Mouse (Mus musculus) forebrain, embryonic 12.5 days (tissue): ENCODE measurements around the gene Zfp324. TPM values are rescaled to one million over a fixed set of nuclear protein-coding genes. Genes with fewer than 3 reads are reported as not detected.

Experiments
- ATAC-seq: fragments of 200-750 bp; cut with Nextera tagmentation; 2 replicates; pipeline ENCODE4 v1.8.0; 2017; ENCODE audit warnings: moderate TSS enrichment; ENCODE audit not compliant: low FRiP score
- H3K27ac ChIP-seq: fragments of 300-500 bp; sonication (generic); 2 replicates; pipeline ENCODE4 v1.5.1; 2016; ENCODE audit warnings: mild to moderate bottlenecking
- H3K27me3 ChIP-seq: fragments of 300-500 bp; sonication (generic); 2 replicates; pipeline ENCODE4 v1.6.1; 2016; ENCODE audit warnings: mild to moderate bottlenecking
- H3K36me3 ChIP-seq: fragments of 300-500 bp; sonication (generic); replicated peaks from 2 replicates; pipeline ENCODE4 v1.6.1; 2016; ENCODE audit warnings: mild to moderate bottlenecking
- H3K4me1 ChIP-seq: fragments of 300-500 bp; sonication (generic); 2 replicates; pipeline ENCODE4 v1.6.1; 2016
- H3K4me2 ChIP-seq: fragments of 300-500 bp; sonication (generic); 2 replicates; pipeline ENCODE4 v1.6.1; 2016; ENCODE audit warnings: mild to moderate bottlenecking, moderate library complexity
- H3K4me3 ChIP-seq: fragments of 300-500 bp; sonication (generic); replicated peaks from 2 replicates; pipeline ENCODE4 v1.5.1; 2016; ENCODE audit warnings: mild to moderate bottlenecking
- H3K9ac ChIP-seq: fragments of 300-500 bp; sonication (generic); 2 replicates; pipeline ENCODE4 v1.6.1; 2016; ENCODE audit warnings: mild to moderate bottlenecking
- H3K9me3 ChIP-seq: fragments of 300-500 bp; sonication (generic); 2 replicates; pipeline ENCODE4 v1.6.1; 2016
- WGBS: fragments of 180-500 bp; shearing (Covaris S2); methylation state at CpG from one replicate; pipeline ENCODE4 v1.1.7; 2016; 5-methylcytosine and 5-hydroxymethylcytosine counted together
- polyA plus RNA-seq: library from polyadenylated mRNA; unstranded; fragments of >200 nt; fragmentation: Nextera tagmentation; extraction: Ambion mirVana; gene quantifications from 2 replicates; pipeline ENCODE4 v1.2.1, GENCODE M21; 2016

Zfp324 gene
- polyA plus RNA-seq, 1 experiment from 2014 or later: 11.3 TPM

DNA sequence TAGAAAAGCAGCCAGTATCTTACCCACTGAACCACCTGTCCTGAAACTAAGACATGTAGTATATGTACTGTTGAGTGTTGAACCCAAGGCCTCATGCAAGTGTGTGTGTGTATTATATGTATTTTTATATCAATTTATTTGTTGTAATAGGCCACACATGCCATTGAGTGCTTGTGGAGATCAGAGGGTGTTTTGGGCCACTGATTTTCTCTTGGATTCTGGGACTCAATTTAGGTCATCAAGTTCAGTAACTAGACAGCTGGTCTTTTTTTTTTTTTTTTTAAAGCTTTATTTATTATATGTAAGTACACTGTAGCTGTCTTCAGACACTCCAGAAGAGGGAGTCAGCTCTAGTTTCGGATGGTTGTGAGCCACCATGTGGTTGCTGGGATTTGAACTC is 49.6 kb downstream of the Zfp324 start:
- H3K9me3 ChIP-seq: no peaks in the 10 kb centered on the region
- peaks cover 5% of the 10 kb centered on the region for H3K4me1 ChIP-seq
- ATAC-seq: no peak
- H3K36me3 ChIP-seq: no peaks in the 10 kb centered on the region
- 96% methylated on average over 1 of the region's 1 CpGs for WGBS
- H3K27me3 ChIP-seq: no peaks in the 10 kb centered on the region
- no peak overlapping the region for H3K27ac ChIP-seq
- H3K4me3 ChIP-seq: no peak overlapping the region
- no peak overlapping the region for H3K4me2 ChIP-seq
- no peak overlapping the region for H3K9ac ChIP-seq

- no peaks in the 10 kb centered on the region for H3K9me3 ChIP-seq
- peak overlapping the region; percentile 100 for H3K27ac ChIP-seq
- peak overlapping the region; percentile 98 for H3K9ac ChIP-seq
- H3K4me2 ChIP-seq: peak overlapping the region; percentile 99
- H3K4me3 ChIP-seq: peak overlapping the region; percentile 97
- 3% methylated on average over 31 of the region's 31 CpGs for WGBS
- no peaks in the 10 kb centered on the region for H3K27me3 ChIP-seq
- peaks cover 27% of the 10 kb centered on the region for H3K36me3 ChIP-seq
- peaks cover 33% of the 10 kb centered on the region for H3K4me1 ChIP-seq
- peak; percentile 70 for ATAC-seq
Measured at GRCm38 (mm10) chr7:13022773-13023535, 57.3 kb downstream of the Zfp324 start.

Other genes with a start within 250 kb of the Zfp324 start
- gene Vmn2r56, start 230.8 kb upstream of the Zfp324 start, polyA plus RNA-seq: not detected in 2 replicates
- 13.6 and 15.2 TPM in 2 replicates for gene Zscan18, start 162.2 kb upstream of the Zfp324 start, polyA plus RNA-seq
- 25.4 and 28.2 TPM in 2 replicates for gene Zfp329, start 147.0 kb upstream of the Zfp324 start, polyA plus RNA-seq
- gene Zfp110, start 131.1 kb upstream of the Zfp324 start, polyA plus RNA-seq: 32.4 and 34.5 TPM in 2 replicates
- gene Zfp128, start 84.7 kb upstream of the Zfp324 start, polyA plus RNA-seq: 6.0 and 6.2 TPM in 2 replicates
- gene Zscan22, start 68.0 kb upstream of the Zfp324 start, polyA plus RNA-seq: 13.8 and 15.8 TPM in 2 replicates
- 585 and 638 TPM in 2 replicates for gene Rps5, start 43.5 kb upstream of the Zfp324 start, polyA plus RNA-seq
- gene Rnf225, start 38.4 kb upstream of the Zfp324 start, polyA plus RNA-seq: 0.81 and 0.83 TPM in 2 replicates
- gene Zfp446, start 12.0 kb downstream of the Zfp324 start, polyA plus RNA-seq: 15.3 and 15.7 TPM in 2 replicates
- gene Slc27a5, start 32.4 kb downstream of the Zfp324 start, polyA plus RNA-seq: 0.14 and 0.18 TPM in 2 replicates
- 370 and 396 TPM in 2 replicates for gene Trim28, start 33.3 kb downstream of the Zfp324 start, polyA plus RNA-seq
- 34.9 and 35.9 TPM in 2 replicates for gene Zbtb45, start 44.2 kb downstream of the Zfp324 start, polyA plus RNA-seq
- gene Chmp2a, start 69.0 kb downstream of the Zfp324 start, polyA plus RNA-seq: 127 and 132 TPM in 2 replicates
- gene Ube2m, start 72.4 kb downstream of the Zfp324 start, polyA plus RNA-seq: 107 and 154 TPM in 2 replicates
- 5.3 and 5.4 TPM in 2 replicates for gene Mzf1, start 88.9 kb downstream of the Zfp324 start, polyA plus RNA-seq
- gene Vmn1r85, start 129.3 kb downstream of the Zfp324 start, polyA plus RNA-seq: not detected in 2 replicates
- not detected in 2 replicates for gene Vmn1r86, start 154.1 kb downstream of the Zfp324 start, polyA plus RNA-seq
- gene Vmn1r87, start 174.3 kb downstream of the Zfp324 start, polyA plus RNA-seq: not detected in 2 replicates
- 0.03 TPM in 1 of 2 replicates, not detected in the other for gene Vmn1r88, start 193.7 kb downstream of the Zfp324 start, polyA plus RNA-seq
- not detected in 2 replicates for gene Vmn1r89, start 247.2 kb downstream of the Zfp324 start, polyA plus RNA-seq